40 mouse cellular contexts compared by ENCODE assay signal in the genomic region with DNA sequence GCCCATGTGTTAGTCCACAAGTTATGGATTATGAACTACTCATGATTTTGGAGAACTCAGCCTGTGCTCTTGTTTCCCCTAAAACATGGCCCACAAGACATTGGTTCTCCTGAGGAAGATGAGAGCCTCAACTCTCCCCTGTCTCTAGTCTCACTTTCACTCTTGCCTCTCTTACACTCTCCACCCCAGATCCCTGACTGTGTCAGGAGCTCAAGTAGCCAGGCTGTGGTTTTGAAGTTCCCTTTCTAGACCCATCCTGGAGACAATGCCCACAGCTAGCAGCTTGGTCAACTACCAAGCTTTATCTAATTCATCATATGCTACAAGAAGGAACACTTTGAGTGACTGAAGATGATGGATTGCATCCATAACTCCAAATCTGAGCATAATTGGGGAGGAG. TPM values are rescaled to one million over a fixed set of nuclear protein-coding genes. Genes with fewer than 3 reads are reported as not detected.
"Had no signal": no experiment of that assay in that cellular context is flagged by ENCODE, and none has a peak within 500 bp of the region (broad histone marks: within the 10 kb centered on the region; RNA-seq: fewer than 3 reads in every experiment).

No protein-coding gene starts in this region.

RNA-seq across cellular contexts. Expression of a gene that starts 4.2 kb away (rescaled TPM):
- total RNA-seq: heart, postnatal 10 days; heart, postnatal 14 days; heart, postnatal 25 days; heart, postnatal 36 days; hindbrain, postnatal 0 days; layer of hippocampus, adult 18-20 months; layer of hippocampus, adult 2 months; layer of hippocampus, adult 8-10 months; layer of hippocampus, postnatal 10 days; layer of hippocampus, postnatal 14 days; layer of hippocampus, postnatal 25 days; layer of hippocampus, postnatal 36 days; left cerebral cortex, adult 18-20 months had no signal
- polyA plus RNA-seq: heart, embryonic 10.5 days; heart, embryonic 11.5 days; heart, embryonic 12.5 days; heart, embryonic 13.5 days; heart, embryonic 14.5 days; heart, embryonic 15.5 days; heart, embryonic 16.5 days; hindbrain, embryonic 10.5 days; hindbrain, embryonic 11.5 days; hindbrain, embryonic 12.5 days; hindbrain, embryonic 13.5 days; hindbrain, embryonic 14.5 days; hindbrain, embryonic 15.5 days; hindbrain, embryonic 16.5 days; hindbrain, postnatal 0 days; inflammation-experienced regulatory T-cells, adult 6 months; intestine, embryonic 14.5 days; intestine, embryonic 15.5 days; intestine, embryonic 16.5 days; intestine, postnatal 0 days; kidney, adult 2 months; kidney, embryonic 14.5 days; kidney, embryonic 15.5 days; kidney, embryonic 16.5 days; kidney, postnatal 0 days; large intestine, adult 2 months had no signal

RNA-seq across cellular contexts. Expression of a gene that starts 4.2 kb away (rescaled TPM):
- total RNA-seq: heart, postnatal 10 days; heart, postnatal 14 days; heart, postnatal 25 days; heart, postnatal 36 days; heart, postnatal 4 days; hindbrain, postnatal 0 days; layer of hippocampus, postnatal 10 days had no signal
- polyA plus RNA-seq: heart, embryonic 10.5 days; heart, embryonic 11.5 days; heart, embryonic 12.5 days; heart, embryonic 13.5 days; heart, embryonic 14.5 days; heart, embryonic 15.5 days; heart, embryonic 16.5 days; heart, postnatal 0 days; hindbrain, embryonic 10.5 days; hindbrain, embryonic 11.5 days; hindbrain, embryonic 12.5 days; hindbrain, embryonic 13.5 days; hindbrain, embryonic 14.5 days; hindbrain, embryonic 15.5 days; hindbrain, embryonic 16.5 days; hindbrain, postnatal 0 days; inflammation-experienced regulatory T-cells, adult 6 months; intestine, embryonic 14.5 days; intestine, embryonic 15.5 days; intestine, embryonic 16.5 days; intestine, postnatal 0 days; kidney, adult 2 months; kidney, embryonic 14.5 days; kidney, embryonic 15.5 days; kidney, embryonic 16.5 days; kidney, postnatal 0 days had no signal

RNA-seq across cellular contexts. Expression of a gene that starts 28.1 kb away (rescaled TPM):
- total RNA-seq: heart, postnatal 10 days; heart, postnatal 14 days; heart, postnatal 25 days; heart, postnatal 36 days; heart, postnatal 4 days; hindbrain, postnatal 0 days; layer of hippocampus, adult 18-20 months; layer of hippocampus, adult 2 months; layer of hippocampus, adult 8-10 months; layer of hippocampus, postnatal 10 days; layer of hippocampus, postnatal 14 days; layer of hippocampus, postnatal 25 days; layer of hippocampus, postnatal 36 days; left cerebral cortex, adult 18-20 months had no signal
- polyA plus RNA-seq: heart, embryonic 10.5 days; heart, embryonic 11.5 days; heart, embryonic 12.5 days; heart, embryonic 13.5 days; heart, embryonic 14.5 days; heart, embryonic 15.5 days; heart, postnatal 0 days; hindbrain, embryonic 10.5 days; hindbrain, embryonic 11.5 days; hindbrain, embryonic 12.5 days; hindbrain, embryonic 13.5 days; hindbrain, embryonic 14.5 days; hindbrain, embryonic 15.5 days; hindbrain, embryonic 16.5 days; hindbrain, postnatal 0 days; inflammation-experienced regulatory T-cells, adult 6 months; intestine, embryonic 14.5 days; intestine, embryonic 15.5 days; intestine, embryonic 16.5 days; intestine, postnatal 0 days; kidney, adult 2 months; kidney, embryonic 14.5 days; kidney, embryonic 15.5 days; kidney, embryonic 16.5 days; kidney, postnatal 0 days; large intestine, adult 2 months had no signal
